ENCODE assay signal across 20 mouse cellular contexts in the genomic region with DNA sequence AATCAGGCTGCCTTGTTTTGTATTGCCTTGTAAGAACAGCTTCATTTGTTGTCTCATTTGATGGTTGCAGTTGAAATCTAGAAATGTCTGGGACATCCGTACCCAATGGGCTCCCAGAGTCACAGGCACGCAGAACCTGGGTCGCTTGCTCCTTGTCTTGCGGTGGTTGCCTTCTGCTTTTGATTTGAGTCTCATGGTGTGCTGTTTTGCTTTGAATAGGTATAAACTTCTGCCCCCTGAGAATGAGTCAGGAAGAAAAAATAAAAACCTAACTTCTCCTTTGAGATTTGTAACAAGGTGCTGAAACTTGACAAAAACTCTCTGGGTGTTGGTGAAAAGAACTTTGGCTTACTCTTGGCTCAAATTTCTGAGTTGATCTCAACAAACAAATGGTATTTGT.
"Had no signal": no experiment of that assay in that cellular context is flagged by ENCODE, and none has a peak within 500 bp of the region (broad histone marks: within the 10 kb centered on the region; RNA-seq: fewer than 3 reads in every experiment).

No protein-coding gene starts in this region.

- H3K27ac ChIP-seq: liver, embryonic 12.5 days; liver, embryonic 14.5 days; midbrain, embryonic 10.5 days; midbrain, embryonic 13.5 days; midbrain, embryonic 15.5 days; neural tube, embryonic 13.5 days; neural tube, embryonic 15.5 days had no signal

- H3K4me2 ChIP-seq: liver, embryonic 12.5 days; lung, embryonic 14.5 days; midbrain, embryonic 13.5 days; midbrain, embryonic 15.5 days; neural tube, embryonic 13.5 days; neural tube, embryonic 15.5 days had no signal

- DNase-seq: lung, adult 18-20 months; lung, embryonic 14.5 days; lung, postnatal 10 days; lung, postnatal 4 days; retina, postnatal 1 day; right cerebral cortex, adult 18-20 months; right cerebral cortex, postnatal 25 days; right cerebral cortex, postnatal 4 days; spleen, adult 18-20 months; thymus, adult 2 months; thymus, postnatal 25 days; thymus, postnatal 4 days had no signal

- ATAC-seq: liver, embryonic 12.5 days; midbrain, embryonic 13.5 days; midbrain, embryonic 15.5 days had no signal

- H3K4me3 ChIP-seq: liver, embryonic 12.5 days; midbrain, embryonic 10.5 days; midbrain, embryonic 13.5 days; midbrain, embryonic 15.5 days; myocyte; neural tube, embryonic 13.5 days; neural tube, embryonic 15.5 days had no signal

- H3K9me3 ChIP-seq: liver, embryonic 12.5 days; midbrain, embryonic 10.5 days; midbrain, embryonic 13.5 days; midbrain, embryonic 15.5 days; neural tube, embryonic 13.5 days; neural tube, embryonic 15.5 days had no signal

- H3K27me3 ChIP-seq: liver, embryonic 12.5 days; midbrain, embryonic 13.5 days; midbrain, embryonic 15.5 days; neural tube, embryonic 13.5 days; neural tube, embryonic 15.5 days had no signal

- H3K9ac ChIP-seq: liver, embryonic 12.5 days; liver, embryonic 14.5 days; lung, embryonic 14.5 days; midbrain, embryonic 13.5 days; midbrain, embryonic 15.5 days; neural tube, embryonic 13.5 days; neural tube, embryonic 15.5 days had no signal

- H3K4me1 ChIP-seq: liver, embryonic 12.5 days; midbrain, embryonic 10.5 days; midbrain, embryonic 15.5 days; neural tube, embryonic 13.5 days had no signal

- H3K36me3 ChIP-seq: liver, embryonic 12.5 days; midbrain, embryonic 10.5 days; midbrain, embryonic 13.5 days; midbrain, embryonic 15.5 days; neural tube, embryonic 13.5 days; neural tube, embryonic 15.5 days had no signal
